Mouse (Mus musculus) erythroblast, embryonic 14.5 days (primary cell): ENCODE measurements around the gene Gfra1.

Experiments used
- GATA1 ChIP-seq: IDR thresholded peaks from 2 replicates; pipeline ENCODE4 v1.6.1; 2012; ENCODE audit warnings: low read length, inconsistent platforms, mixed read lengths
- TAL1 ChIP-seq: IDR thresholded peaks from 3 replicates; pipeline ENCODE4 v1.6.1; 2012; ENCODE audit warnings: low read length, inconsistent platforms, mixed read lengths

DNA sequence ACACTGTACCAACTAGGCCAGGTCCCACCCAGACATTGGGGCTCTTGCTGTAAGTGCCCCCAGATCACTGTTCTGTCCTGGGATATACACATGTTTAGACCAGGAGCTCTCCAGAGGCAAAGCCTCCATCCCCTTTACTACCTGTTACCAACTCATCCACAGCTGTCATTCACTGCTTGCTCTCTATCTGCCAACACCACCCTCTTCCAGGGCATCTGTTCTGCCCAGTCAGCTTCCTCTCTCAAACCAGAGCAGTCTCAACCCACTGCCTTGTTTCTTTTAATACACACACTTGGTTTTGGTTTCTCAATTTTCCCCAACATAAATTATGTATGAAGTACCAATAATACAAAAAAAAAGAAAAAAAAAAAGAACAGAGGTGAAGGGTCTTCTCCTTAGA lies 41.0 kb downstream of the Gfra1 start:
- TF ChIP-seq GATA1 (no peak), TAL1 (no peak)
